Mouse (Mus musculus): ENCODE measurements around the gene Bsg.

Bsg gene

DNA sequence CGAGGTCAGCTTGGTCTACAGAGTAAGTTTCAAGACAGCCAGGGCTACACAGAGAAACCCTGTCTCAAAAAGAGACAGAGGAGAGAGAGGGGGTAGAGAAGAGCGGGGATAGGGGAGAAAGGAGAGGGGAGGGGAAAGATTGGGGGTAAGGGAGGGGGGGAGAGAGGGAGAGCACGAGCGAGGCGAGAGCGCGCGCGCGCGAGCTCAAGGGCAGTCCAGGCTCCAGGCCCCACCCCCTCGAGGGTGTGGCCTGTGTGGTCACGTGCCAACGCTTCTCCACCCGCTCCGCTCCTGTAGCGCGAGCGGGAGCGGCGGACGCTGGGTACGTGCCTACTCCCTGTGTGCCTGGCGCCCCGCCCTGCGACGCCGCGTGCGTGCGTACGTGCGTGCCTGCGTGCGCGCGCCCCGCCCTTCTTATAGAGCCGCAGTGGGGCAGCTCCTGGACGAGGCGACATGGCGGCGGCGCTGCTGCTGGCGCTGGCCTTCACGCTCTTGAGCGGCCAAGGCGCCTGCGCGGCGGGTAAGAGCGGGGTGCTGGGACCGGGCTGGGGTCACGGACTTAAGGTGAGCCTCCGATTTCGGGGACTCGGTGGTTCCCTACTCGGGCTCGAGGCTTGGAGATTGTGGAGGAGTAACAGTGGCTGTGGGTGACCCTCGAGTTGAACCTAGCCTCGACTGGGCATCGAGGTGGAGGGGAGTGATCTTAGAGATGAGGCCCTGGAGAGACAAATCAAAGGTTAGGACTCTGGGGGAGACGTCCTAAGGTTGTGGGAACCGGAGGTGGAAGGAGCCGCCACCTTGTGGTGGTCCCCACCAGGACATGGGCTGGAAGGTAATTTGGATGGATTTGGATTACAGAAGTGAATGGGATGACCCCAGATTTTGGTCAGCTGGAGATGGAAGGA, at the start of gene Bsg:
Gene Bsg, plus strand, starts transcription at position 427 of the 905 bp plus-strand sequence.
- DNase-seq: peak; percentile 100

DNA sequence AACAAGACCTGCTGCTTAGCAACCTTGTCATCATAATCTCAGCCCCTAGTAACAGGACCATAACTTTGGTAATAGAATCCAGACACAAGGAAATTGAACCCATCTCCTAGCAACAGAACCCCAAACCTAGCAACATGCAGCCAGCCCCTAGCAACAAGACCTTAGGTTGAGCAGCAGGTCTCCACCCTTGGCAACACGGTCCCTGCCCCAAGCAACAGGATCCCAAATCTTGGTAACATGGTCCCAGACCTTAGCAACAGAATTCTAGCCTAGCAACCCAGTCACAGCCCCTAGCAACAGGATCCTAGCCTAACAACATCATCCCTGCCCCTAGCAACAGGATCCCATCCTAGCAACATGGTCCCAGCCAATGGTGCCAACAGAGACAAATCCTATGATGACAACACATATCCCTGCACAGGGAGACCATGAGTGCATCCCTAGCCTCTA, 49.3 kb upstream of the Bsg start:
- DNase-seq: peak in 1 of 2 experiments; percentile 33

DNA sequence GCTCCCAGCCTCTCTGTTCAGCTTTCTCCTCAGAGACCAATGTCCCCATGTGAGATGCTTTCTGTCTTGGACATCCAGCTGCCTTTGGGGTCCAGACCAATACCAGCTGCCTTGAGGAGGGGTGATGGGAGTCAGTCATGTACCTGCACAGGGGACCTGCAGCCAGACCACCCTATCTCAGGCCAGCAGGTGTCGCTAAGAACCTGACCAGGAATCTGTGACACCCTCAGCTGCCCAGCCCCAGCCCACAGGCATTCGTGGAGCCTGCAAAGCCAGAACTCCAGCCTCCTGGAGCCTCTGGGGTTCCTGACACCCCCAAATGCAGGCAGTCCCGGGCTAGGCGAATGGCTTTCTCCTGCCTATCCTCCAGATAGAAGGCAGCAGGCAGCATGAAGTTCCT, 45.5 kb upstream of the Bsg start:
- DNase-seq: peak in 1 of 2 experiments; percentile 35

DNA sequence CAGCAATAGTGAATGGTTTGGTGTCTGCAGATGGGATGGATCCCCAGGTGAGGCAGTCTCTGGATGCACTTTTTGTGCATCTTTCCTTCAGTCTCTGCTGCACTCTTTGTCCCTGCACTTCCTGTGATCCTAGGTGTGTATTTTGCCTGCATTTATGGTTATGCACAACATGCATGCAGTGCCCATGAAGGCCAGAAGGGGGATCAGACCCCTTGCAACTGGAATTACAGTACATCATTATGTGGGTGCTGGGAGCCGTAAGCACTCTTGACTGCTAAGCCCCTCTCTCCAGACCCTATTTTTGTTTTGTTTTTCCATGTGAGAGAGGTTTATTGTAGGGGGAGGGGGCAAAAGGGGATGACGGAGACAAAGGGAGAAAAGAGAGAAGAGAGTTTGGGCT, 44.0 kb upstream of the Bsg start:
- DNase-seq: peak in 1 of 2 experiments; percentile 58

DNA sequence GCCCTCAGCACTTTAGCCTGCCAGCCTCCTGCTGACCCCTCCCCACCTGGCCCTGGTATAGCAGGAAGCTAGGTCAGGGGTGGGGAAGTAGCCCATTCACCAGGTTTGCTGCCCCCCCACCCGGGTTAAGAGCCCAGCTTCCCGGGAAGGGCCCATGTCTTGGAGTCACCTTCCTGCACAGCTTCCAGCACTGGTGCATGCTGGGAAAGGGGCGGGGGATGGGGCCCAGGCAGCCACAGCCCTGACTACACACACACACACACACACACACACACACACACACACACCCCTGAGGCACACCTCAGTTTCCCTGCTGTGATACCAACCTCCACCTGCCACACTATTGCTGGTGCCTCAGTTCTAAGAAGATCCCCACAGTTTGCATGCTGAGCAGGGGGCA, 42.4 kb upstream of the Bsg start:
- DNase-seq: peak in 1 of 2 experiments; percentile 22

DNA sequence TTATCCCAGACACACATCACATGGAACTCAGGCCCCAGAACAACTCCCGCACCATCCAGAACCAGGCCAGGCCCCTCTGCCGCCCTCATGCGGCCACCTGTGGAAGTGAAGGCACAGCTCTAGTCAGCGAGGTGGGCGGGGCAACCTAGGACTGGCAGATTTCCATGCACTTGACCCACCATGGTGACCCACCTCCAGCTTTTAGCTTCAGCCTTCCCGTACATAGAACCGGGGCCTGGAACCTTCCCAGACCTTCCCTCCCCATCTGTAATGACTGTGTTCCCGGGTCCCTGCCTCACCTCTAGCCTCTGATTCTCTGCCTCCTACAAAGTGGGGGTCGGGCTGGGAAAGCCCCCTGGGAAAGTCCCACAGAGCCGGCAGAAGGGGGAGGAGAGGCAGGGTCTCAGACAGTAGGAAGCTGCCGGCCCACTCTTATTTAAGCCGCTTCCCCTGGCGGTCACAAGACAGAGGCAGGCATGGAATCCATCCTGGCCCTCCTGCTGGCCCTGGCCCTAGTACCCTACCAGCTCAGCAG, 40.1 kb upstream of the Bsg start, which contains the start of gene Madcam1:
Gene Madcam1, plus strand, starts transcription at position 429 of the 535 bp plus-strand sequence.
- peak; percentile 91 to 94 for DNase-seq

DNA sequence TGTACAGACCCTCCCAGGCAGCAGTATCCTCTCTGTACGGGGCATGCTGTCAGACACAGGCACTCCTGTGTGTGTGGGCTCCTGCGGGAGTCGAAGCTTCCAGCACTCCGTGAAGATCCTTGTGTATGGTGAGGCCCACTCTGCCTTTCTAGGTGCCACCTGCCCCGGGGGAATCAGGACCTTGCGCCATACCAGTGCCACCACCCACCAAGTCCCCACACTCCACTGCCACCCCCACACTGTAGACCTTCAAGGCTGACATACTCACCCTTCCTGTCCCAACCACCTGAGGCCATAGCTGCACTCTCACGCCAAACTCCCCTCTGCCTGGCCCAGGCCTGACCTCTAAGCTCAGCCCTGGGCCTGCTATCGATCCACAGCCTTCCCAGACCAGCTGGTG, 39.2 kb upstream of the Bsg start:
- DNase-seq: no peak

DNA sequence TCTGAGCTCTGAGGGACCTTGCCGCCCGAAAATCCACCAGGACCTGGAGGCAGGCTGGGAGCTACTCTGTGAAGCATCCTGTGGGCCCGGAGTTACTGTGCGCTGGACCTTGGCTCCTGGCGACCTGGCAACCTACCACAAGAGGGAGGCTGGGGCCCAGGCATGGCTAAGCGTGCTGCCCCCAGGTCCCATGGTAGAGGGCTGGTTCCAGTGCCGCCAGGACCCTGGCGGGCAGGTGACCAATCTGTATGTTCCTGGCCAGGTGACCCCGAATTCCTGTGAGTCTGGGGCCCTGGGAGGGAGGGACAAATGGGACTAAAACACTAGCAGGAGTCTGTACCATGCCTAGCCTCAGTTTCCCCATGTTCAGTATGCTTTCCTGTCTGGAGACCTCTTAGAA, 37.8 kb upstream of the Bsg start:
- no peak for DNase-seq

DNA sequence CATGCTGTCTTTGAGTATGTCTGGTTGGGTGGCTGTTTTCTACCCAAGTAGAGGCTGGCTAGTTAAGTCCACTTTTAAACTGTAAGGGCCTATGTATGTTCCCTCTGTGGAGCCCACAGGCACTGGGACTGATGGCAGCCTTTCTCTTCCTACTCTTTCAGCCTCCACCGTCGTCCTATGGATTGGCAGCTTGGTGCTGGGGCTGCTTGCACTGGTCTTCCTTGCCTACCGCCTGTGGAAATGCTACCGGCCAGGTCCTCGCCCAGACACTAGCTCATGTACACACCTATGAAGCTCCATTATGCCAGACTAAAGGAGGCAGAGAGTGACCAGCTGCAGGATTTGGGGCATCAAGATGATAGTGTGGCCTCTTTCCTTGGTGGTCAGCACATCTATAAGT, 36.2 kb upstream of the Bsg start:
- no peak for DNase-seq

DNA sequence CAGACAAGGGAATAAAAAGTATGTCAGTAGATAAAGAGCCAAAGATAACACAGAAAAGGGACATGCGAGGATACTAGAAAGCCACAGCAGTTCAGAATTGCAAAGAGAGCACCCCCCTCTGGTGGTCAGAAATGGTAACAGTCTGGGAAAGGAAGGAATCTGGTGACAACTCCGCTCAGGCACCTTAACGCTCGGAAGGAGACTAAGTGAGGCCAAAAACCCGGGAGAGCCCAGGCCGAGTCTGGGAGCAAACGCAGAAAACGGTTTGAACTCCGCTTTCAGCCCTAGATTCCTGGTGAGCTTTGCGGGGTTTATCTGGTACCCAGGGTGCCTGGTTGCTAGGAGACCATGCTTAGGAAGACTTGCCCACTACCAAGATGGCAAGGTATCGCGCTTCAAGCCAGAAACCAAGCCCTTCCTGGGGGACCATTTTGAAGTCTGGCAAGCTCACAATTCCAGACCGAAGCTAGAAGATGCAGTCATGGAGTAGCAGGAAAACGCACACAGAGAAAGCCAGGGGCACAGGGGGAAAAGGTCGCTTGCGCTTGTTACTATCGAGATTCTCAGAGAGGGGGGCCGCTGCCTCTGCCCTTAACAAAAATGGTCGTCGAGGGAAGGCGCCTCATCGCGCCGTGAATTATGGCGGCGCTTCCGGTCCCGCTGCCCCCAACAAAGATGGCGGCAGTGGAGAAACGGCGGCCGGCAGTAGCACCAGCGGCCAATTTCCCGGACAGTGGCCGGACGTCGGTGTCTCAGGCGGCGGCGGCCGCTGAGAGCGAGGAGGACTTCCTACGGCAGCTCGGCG, 35.3 kb upstream of the Bsg start, which contains the start of gene Tpgs1:
Gene Tpgs1, plus strand, starts transcription at position 599 of the 805 bp plus-strand sequence.
- DNase-seq: peak; percentile 95 to 98

DNA sequence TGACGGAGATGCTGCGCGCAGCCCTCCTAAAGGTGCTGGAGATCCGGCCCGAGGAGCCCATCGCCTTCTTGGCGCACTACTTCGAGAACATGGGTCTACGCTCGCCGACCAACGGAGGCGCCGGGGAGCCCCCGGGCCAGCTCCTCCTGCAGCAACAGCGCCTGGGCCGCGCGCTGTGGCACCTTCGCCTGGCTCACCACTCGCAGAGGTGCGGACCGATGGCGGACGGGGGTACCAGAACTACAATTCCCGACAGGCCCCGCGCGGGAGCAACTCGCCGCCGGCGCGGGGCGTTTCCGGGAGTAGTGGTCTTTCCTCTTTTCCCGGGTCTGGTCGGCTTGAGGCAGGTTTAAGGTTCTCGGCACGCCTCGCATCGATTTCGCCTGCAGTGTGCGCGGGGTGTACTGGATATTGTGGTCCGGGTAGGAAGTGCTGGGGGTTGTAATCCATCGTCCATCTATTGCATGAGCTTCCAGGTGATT, 34.7 kb upstream of the Bsg start:
- peak; percentile 93 for DNase-seq

DNA sequence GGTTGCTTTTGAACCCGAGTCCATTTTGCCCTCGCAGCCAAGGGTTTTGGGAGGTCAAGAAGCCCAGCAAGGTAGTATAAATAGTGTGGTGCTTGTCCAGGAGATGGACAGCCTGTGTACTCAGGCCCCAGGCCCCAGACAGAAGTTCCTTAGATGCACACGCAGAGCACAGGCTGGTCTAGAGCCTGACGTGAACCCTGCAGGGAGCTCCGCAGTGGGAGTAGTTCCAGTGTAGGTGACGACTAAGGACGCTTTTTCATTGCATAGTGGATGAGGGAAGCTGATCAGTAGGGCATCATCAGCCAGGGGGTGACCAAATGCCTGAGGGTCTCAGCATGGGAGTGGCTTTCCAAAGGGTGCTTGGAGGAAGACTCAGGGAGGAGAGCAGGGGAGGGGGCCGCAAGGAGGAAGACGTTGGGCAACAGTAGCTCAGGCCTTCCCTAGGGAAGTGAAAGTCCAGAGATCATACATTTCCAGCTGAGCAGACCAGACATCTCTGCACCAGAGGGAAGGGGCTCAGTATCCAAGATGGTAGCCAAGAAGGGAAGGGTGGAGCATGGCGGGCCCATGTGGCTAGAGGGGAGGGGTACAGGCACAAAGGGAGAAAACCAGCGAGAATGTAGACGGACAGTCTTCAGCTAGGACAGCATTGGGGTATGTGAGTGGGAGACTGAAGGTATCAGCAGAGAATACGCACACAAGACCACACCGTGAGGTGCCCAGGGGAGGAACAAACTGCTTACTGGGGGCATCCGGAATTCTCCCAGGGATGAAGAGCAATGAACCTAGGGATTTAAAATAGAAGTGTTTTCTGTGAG, 34.0 kb upstream of the Bsg start:
- peak in 1 of 2 experiments; percentile 48 for DNase-seq

DNA sequence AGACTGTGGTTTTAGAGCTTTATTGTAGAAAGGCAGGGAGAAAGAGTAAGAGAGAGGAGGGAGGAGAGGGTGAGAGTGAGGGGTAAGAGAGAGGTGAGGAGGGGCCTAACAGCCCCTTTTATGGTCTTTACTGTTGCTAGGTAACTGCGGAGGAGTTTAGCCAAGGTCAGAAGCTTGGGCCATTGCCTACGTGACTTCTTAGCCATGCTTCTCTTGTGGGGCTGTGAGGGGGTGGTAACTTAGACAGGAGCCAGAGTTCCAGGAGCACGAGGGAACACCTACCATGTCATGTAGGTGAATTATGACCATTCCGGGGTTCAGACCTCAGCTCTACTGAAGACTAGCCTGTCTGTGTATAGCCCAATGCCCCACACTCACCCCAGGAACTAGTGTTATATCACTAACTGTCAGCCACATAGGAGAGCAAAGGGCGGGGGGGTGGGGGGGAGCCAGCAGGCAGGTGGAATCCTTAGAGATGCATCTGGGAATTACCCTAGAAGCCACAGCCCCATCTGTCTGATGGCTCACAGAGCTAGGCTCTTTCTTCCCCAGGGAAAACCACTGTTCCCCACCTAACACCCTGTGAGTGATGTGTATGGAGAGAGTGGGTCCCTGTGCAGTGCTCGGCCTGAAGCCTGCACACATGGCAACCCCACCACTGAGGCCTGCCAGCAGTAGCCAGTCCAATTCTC, 32.7 kb upstream of the Bsg start:
- DNase-seq: no peak

DNA sequence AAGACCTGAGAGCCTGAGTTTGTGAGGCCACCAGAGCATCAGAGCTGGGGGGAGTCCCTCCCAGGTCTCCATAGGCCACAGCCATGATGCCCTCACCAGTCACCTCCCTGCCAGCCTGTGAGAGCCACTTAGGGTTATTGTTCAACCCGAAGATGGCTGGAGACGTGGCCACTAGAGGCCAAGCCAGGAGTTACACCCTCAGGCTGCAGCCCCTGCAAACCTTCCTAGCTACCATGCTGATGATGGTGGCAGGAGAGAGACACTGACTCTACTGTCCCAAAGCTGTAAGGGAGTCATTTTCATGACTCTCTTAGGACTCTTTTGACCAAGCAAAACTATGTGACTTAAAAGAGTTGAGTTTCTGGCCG, 32.2 kb upstream of the Bsg start:
- no peak for DNase-seq

DNA sequence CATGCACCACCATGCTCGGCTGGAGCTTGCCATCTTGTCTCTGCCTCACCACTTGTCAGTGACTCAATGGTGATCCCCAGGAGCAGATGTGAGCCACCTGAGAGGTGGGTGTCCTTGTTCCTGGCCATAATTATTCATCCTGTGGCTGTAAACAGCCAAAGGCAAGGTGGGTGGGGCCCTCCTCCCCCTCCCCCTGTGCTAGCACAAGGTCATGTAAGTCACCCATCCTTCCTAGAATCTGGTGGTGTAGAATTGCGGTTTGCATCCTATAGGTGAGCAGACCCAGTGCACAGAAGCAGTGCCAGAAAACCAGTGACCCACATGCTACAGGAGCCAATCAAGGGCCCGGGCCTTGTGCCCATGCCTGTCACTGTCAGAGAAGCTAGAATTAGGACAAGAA, 31.2 kb upstream of the Bsg start:
- no peak for DNase-seq

DNA sequence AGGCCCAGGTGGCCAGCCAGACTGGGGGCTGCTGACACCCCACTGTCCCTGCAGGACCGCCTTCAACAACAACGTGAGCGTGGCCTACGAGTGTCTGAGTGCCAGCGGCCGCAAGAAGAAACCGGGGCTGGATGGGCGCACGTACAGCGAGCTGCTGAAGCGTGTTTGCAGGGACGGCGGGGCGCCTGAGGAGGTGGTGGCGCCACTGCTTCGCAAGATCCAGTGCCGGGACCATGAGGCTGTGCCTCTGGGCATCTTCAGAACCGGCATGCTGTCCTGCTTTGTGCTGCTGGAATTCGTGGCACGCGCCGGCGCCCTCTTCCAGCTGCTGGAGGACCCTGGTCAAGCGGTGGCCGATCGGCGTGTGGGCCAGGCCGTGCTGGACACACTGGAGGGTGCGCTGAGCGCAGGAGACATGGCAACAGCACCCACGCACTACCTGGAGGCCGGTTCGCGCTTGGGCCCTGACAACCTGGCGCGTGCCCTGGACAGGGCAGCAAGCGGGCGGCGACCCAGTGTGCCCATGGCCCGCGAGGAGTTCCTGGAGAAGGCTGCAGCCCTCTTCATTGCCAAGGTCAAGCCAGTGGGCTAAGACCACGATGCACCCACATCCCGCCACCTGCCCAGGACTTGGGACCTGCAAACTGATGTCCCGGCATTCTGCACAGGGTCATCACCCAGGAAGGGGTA, 28.8 kb upstream of the Bsg start:
- DNase-seq: no peak

DNA sequence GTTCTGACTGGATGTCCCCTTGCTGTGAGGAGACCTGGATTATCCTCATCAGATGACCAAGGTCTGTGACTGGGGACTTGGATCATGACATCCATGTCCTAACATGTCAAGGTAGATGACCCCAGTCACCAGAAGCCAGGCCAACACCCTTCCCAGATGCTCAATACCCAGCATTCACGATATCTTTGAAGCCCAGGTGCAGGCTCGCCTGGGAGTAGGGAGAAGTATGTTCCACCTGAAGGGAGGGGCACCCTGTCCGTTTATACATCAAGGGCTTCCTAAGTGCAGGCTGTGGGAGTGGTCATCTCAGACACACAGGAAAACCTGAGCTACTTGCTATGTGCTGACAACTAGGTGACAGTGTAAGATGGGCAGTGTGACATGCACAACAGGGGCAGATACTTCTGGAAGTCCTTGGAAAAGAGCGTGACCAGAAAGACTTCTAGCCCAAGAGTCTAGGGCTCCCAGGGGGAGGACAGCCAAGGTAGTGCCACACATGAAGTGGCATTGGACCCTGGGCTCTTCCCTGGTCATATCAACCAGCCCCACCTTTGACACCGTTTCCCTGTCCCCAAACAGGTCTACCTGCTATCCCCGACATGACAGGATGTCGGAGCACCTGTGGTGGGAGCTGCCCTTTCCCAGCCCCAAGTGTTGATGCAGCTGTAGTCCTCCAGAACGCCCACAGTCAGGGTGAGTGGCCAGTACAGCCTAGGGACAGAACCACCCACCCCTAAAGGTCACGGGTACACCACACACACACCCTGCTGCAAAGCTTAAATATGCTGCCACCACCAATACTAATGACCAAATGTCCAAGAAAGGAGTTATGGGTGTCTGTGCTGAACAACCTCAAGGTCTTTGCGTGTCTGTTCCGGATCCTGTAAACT, 23.4 kb upstream of the Bsg start:
- peak in 1 of 2 experiments; percentile 42 for DNase-seq

DNA sequence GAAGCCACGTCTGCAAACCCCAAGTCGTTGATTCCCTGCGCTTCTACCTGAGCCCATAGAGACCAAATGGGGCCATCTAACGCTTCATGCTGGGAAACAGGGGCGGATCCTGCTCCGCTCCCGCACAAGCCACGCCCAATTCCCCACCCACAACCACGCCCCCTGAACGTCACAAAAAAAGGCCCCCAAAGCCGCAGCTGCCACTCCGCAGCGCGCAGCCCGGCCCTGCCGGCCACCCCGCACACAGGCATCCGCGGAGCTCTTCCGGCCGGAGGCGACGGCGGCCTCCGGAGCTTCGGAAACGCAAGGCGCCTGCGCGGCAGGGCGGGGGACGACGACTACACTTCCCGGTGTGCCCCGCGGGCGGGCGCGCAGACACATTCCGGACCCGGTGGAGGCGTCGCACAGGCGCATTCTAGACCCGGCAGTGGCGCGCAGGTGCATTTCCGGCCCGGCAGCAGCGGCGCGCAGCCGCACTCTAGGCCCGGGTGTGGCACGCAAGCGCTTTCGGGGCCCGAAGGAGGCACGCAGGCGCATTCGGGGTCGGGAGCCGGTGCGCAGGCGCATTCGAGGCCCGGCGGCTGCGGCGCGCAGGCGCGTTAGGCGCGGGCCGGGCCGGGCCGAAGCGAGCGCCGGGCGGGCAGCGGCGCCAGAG, 22.6 kb upstream of the Bsg start, which contains the start of gene Cdc34:
Gene Cdc34, plus strand, starts transcription at position 605 of the 655 bp plus-strand sequence.
- peak; percentile 99 to 100 for DNase-seq

DNA sequence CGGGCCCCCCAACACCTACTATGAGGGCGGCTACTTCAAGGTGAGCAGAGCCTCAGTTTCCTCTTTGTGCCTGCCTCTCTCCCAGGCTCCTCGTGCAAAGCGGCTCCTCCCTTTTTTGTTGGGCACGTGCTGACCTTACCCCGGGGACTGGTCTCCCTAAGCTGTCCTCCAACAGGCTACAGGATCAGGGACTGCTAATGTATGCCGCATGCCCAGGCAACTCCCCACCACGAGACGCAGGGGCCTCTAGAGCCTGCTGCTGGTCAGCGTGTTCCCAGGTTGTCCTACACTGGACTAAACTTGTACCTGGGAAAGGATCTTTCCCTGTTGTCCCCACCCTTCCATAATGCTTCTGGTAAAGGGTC, 21.8 kb upstream of the Bsg start:
- DNase-seq: peak in 1 of 2 experiments; percentile 44

Measured in cerebellum, postnatal 10 days (tissue).